Mouse (Mus musculus) activated CD4-positive, CD25-positive, alpha-beta regulatory T cell, adult 9 weeks (primary cell): Measurements from ENCODE around the gene Cdc45. TPM values are rescaled to one million over a fixed set of nuclear protein-coding genes. Genes with fewer than 3 reads are reported as not detected.

Source experiments
- polyA plus RNA-seq: library from polyadenylated mRNA; unstranded; fragments of 100-300 nt; shearing (Covaris generic); gene quantifications from one replicate; pipeline ENCODE4 v1.2.1, GENCODE M21; 2017

The Cdc45 gene
- 9.4 TPM for polyA plus RNA-seq

GRCm38 (mm10) chr16:18811468-18812384 lies at the start of gene Cdc45, which contains the start of gene Ufd1:
Gene Cdc45 (minus strand): TSS chr16:18811987.
Gene Ufd1 (plus strand): TSS chr16:18811779.

DNA sequence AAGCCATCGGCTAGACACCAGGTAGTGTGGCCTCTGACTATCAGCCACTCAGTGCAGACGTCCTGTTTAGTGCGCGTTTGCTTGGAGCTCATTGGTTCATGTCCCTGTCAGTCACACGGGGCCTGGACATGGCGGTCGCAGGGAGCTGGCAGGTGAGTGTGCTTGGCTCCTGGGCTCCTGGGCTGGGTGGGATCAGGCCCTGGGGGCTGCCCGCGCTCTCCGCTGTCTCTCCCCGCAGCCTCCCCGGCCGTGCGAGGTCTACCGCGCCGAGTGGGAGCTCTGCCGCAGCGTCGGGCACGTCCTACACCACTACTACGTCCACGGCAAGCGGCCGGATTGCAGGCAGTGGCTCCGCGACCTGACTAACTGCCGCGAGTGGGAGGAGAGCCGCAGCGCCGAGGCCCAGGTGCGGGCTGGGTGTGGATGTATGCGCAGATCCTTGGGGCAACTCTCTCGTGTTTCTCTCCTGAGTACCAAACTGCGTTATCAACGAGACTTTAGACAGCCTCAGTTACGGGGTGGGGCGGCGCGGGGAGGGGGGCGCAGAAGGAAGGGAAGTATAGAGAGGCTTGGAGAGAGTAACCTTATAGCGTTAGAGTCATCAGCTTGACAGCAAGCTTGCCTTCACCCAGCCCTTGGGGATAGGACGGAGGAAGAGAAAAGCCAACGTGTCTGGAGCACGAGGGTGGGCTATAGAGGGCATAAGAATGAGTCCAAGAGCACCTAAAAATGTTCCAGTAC lies 24.9 kb upstream of the Cdc45 start, which contains the start of the genes 2510002D24Rik and Gm28539:
Gene 2510002D24Rik (plus strand): TSS at position 111 of the 741 bp plus-strand sequence.
Gene Gm28539 (plus strand): TSS at position 117 of the 741 bp plus-strand sequence.

GRCm38 (mm10) chr16:18776556-18777100 lies 35.2 kb downstream of the Cdc45 start, which contains the start of gene Cldn5:
Gene Cldn5 (plus strand): TSS chr16:18776847.

Other genes starting within 250 kb of the Cdc45 start
- not detected for gene Tbx1, start 221.3 kb downstream of the Cdc45 start, polyA plus RNA-seq
- not detected for gene Gp1bb, start 189.6 kb downstream of the Cdc45 start, polyA plus RNA-seq
- not detected for gene Gm49601, start 185.6 kb downstream of the Cdc45 start, polyA plus RNA-seq
- not detected for gene Sept5, start 182.0 kb downstream of the Cdc45 start, polyA plus RNA-seq
- gene Cldn5, start 35.1 kb downstream of the Cdc45 start, polyA plus RNA-seq = not detected
- gene Ufd1, start 208 bp downstream of the Cdc45 start, polyA plus RNA-seq = 140 TPM
- gene 2510002D24Rik, start 24.6 kb upstream of the Cdc45 start, polyA plus RNA-seq = 87.0 TPM
- gene Gm28539, start 24.6 kb upstream of the Cdc45 start, polyA plus RNA-seq = not detected
- 87.6 TPM for gene Mrpl40, start 64.9 kb upstream of the Cdc45 start, polyA plus RNA-seq
- 8.3 TPM for gene Hira, start 65.0 kb upstream of the Cdc45 start, polyA plus RNA-seq